Mouse (Mus musculus) forebrain, postnatal 0 days (tissue): Measurements from ENCODE around the gene U2af2. TPM values are rescaled to one million over a fixed set of nuclear protein-coding genes. Genes with fewer than 3 reads are reported as not detected.
A peak's percentile ranks its signal among the peaks of the same experiment; 100 is the strongest.

Experiments
- ATAC-seq: fragments of 200-750 bp; cut with Nextera tagmentation; 2 replicates; pipeline ENCODE4 v1.8.0; 2017; ENCODE audit warnings: mild to moderate bottlenecking, moderate library complexity
- DNase-seq: peaks from one replicate; pipeline ENCODE4 v3.0.0-alpha.2; 2015
- H3K27ac ChIP-seq: fragments of 300-500 bp; sonication (generic); 2 replicates; pipeline ENCODE4 v1.5.1; 2014; ENCODE audit warnings: low read depth, mild to moderate bottlenecking, antibody characterized with exemption, low read length, moderate library complexity, mixed read lengths
- H3K27me3 ChIP-seq: fragments of 300-500 bp; sonication (generic); 2 replicates; pipeline ENCODE4 v1.6.1; 2014; ENCODE audit warnings: mild to moderate bottlenecking, low read length, mixed read lengths; ENCODE audit not compliant: insufficient read depth
- H3K36me3 ChIP-seq: fragments of 300-500 bp; sonication (generic); 2 replicates; pipeline ENCODE4 v1.6.1; 2014; ENCODE audit warnings: mild to moderate bottlenecking, moderate library complexity; ENCODE audit not compliant: insufficient read depth
- H3K4me1 ChIP-seq: fragments of 300-500 bp; sonication (generic); 2 replicates; pipeline ENCODE4 v1.6.1; 2014; ENCODE audit warnings: antibody characterized with exemption; ENCODE audit not compliant: insufficient read depth
- H3K4me2 ChIP-seq: fragments of 300-500 bp; sonication (generic); 2 replicates; pipeline ENCODE4 v1.6.1; 2014; ENCODE audit warnings: low read depth, mild to moderate bottlenecking, moderate library complexity
- H3K4me3 ChIP-seq: fragments of 300-500 bp; sonication (generic); 2 replicates; pipeline ENCODE4 v1.5.1; 2014; ENCODE audit warnings: low read depth, low read length, mixed read lengths
- H3K9ac ChIP-seq: fragments of 300-500 bp; sonication (generic); 2 replicates; pipeline ENCODE4 v1.6.1; 2014; ENCODE audit warnings: mild to moderate bottlenecking
- H3K9me3 ChIP-seq: fragments of 300-500 bp; sonication (generic); 2 replicates; pipeline ENCODE4 v1.6.1; 2016; ENCODE audit warnings: low read length
- CTCF ChIP-seq: sonication (generic); IDR thresholded peaks from 2 replicates; pipeline ENCODE4 v1.5.1; 2016; ENCODE audit warnings: antibody characterized with exemption, control low read depth, low read depth
- WGBS: fragments of 180-500 bp; shearing (Covaris S2); extraction: QIAGEN DNeasy Blood & Tissue Kit; methylation state at CpG from one replicate; pipeline ENCODE4 v1.1.7; 2014; 5-methylcytosine and 5-hydroxymethylcytosine counted together
- polyA plus RNA-seq: library from polyadenylated mRNA; unstranded; fragments of >200 nt; fragmentation: Nextera tagmentation; extraction: Ambion mirVana; gene quantifications from 2 replicates; pipeline ENCODE4 v1.2.1, GENCODE M21; 2015
- total RNA-seq: library from RNA; depleted of rRNA; stranded (reverse); fragments of >200 nt; gene quantifications from 2 replicates; pipeline ENCODE4 v1.2.3, GENCODE M21; 2014

U2af2 gene
- total and polyA plus RNA-seq, 2 experiments from 2014 or later: 92.7 to 184 TPM

GRCm38 (mm10) chr7:5057804-5058203 lies 4.1 kb upstream of the U2af2 start:
- TF ChIP-seq CTCF: peak; percentile 36; the same call in 1 of the 2 replicates
- H3K36me3 ChIP-seq: no peaks in the 10 kb centered on the region
- no peak for DNase-seq
- peak overlapping the region; percentile 95 for H3K9ac ChIP-seq
- peaks cover 8% of the 10 kb centered on the region for H3K27me3 ChIP-seq
- H3K4me1 ChIP-seq: peaks cover 43% of the 10 kb centered on the region
- WGBS: 30% methylated on average over 11 of the region's 11 CpGs
- H3K9me3 ChIP-seq: no peaks in the 10 kb centered on the region
- H3K27ac ChIP-seq: no peak overlapping the region; the same call in 1 of the 2 replicates
- peak overlapping the region; percentile 73 for H3K4me2 ChIP-seq
- no peak for ATAC-seq
- H3K4me3 ChIP-seq: peak overlapping the region; percentile 65

DNA sequence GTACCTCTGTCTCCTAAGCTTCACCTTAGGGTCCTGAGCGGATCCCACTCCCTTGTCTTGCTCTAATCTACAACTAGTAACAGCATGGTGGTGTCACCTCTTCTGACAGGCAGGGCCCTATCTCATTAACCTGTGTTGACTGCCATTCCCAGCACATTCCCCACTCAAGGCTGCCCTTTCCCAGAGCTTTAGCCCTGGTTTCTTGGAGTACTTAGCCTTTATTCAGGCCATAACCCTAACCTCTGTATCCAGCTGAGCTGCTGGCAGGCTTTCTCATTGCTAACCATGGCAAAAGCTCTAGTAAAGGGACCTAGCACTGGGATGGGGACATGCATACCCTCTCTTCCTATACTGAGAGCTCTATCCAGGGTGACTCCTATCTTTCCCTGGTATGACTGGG lies 3.3 kb upstream of the U2af2 start:
- Histone ChIP-seq H3K27ac (no peak overlapping the region), H3K9me3 (no peaks in the 10 kb centered on the region), H3K27me3 (peaks cover 8% of the 10 kb centered on the region), H3K4me3 (no peak overlapping the region), H3K36me3 (no peaks in the 10 kb centered on the region), H3K4me2 (no peak overlapping the region), H3K9ac (no peak overlapping the region), H3K4me1 (peaks cover 39% of the 10 kb centered on the region)
- no peak for TF ChIP-seq CTCF
- no peak for DNase-seq
- ATAC-seq: no peak
- 97% methylated on average over 1 of the region's 1 CpGs for WGBS

DNA sequence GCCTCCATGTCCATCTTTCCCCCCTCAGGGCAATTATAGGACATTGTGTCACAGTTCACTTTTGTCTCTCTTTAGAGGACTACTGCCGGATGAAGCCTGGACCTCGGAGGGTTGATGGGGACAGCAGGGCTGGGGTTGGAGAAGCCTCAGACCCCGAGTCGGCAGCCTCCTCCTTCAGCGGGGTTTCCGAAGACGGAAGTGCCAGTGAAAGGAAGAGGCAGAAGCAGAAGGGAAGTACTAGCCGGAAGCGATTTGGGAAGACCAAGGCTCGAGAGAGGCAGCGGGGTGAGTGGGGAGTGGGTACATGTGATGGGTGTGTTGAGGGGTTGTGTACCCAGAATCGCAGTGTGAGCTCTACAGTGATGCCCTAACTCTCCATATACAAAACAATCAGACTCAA lies 2.5 kb upstream of the U2af2 start:
- DNase-seq (no peak), ATAC-seq (no peak)
- Histone ChIP-seq H3K4me1 (peaks cover 38% of the 10 kb centered on the region), H3K9me3 (no peaks in the 10 kb centered on the region), H3K4me3 (no peak overlapping the region), H3K4me2 (peak overlapping the region; percentile 71), H3K27me3 (peaks cover 7% of the 10 kb centered on the region; the same call in 1 of the 2 replicates), H3K9ac (0 out of 2 replicates have a peak overlapping the region, but pooled peaks have one; percentile 78), H3K27ac (peak overlapping the region; percentile 98), H3K36me3 (no peaks in the 10 kb centered on the region)
- WGBS: 92% methylated on average over 12 of the region's 12 CpGs
- TF ChIP-seq CTCF: no peak

- no peaks in the 10 kb centered on the region for H3K9me3 ChIP-seq
- peak; percentile 76 for TF ChIP-seq CTCF
- peak overlapping the region; percentile 71 for H3K4me2 ChIP-seq
- peaks cover 35% of the 10 kb centered on the region for H3K4me1 ChIP-seq
- DNase-seq (peak; percentile 83), ATAC-seq (no peak)
- WGBS: 2% methylated on average over 27 of the region's 27 CpGs
- H3K27ac ChIP-seq: peak overlapping the region; percentile 98
- peak overlapping the region; percentile 78 for H3K9ac ChIP-seq
- no peaks in the 10 kb centered on the region for H3K27me3 ChIP-seq
- peak overlapping the region; percentile 78 for H3K4me3 ChIP-seq
- H3K36me3 ChIP-seq: no peaks in the 10 kb centered on the region
Observed at GRCm38 (mm10) chr7:5060239-5060731, 1.7 kb upstream of the U2af2 start.

GRCm38 (mm10) chr7:5060944-5061773 lies 784 bp upstream of the U2af2 start:
- peak overlapping the region; percentile 98 for H3K27ac ChIP-seq
- H3K36me3 ChIP-seq: no peaks in the 10 kb centered on the region
- peak; percentile 100 for DNase-seq
- under 1% methylated on average over 60 of the region's 60 CpGs for WGBS
- no peaks in the 10 kb centered on the region for H3K27me3 ChIP-seq
- H3K4me2 ChIP-seq: peak overlapping the region; percentile 71
- H3K4me1 ChIP-seq: peaks cover 30% of the 10 kb centered on the region
- peak; percentile 89 for ATAC-seq
- H3K4me3 ChIP-seq: peak overlapping the region; percentile 78
- no peaks in the 10 kb centered on the region for H3K9me3 ChIP-seq
- peak; percentile 71 for TF ChIP-seq CTCF
- peak overlapping the region; percentile 78 for H3K9ac ChIP-seq

- no peaks in the 10 kb centered on the region for H3K9me3 ChIP-seq
- ATAC-seq (peak; percentile 37), DNase-seq (peak; percentile 90)
- peak overlapping the region; percentile 98 for H3K27ac ChIP-seq
- under 1% methylated on average over 47 of the region's 51 CpGs for WGBS
- no peaks in the 10 kb centered on the region for H3K27me3 ChIP-seq
- peak overlapping the region; percentile 78 for H3K9ac ChIP-seq
- no peak for TF ChIP-seq CTCF
- peaks cover 26% of the 10 kb centered on the region for H3K4me1 ChIP-seq
- peak overlapping the region; percentile 78 for H3K4me3 ChIP-seq
- H3K4me2 ChIP-seq: peak overlapping the region; percentile 71
- peaks cover 8% of the 10 kb centered on the region; the same call in 1 of the 2 replicates for H3K36me3 ChIP-seq
Observed at GRCm38 (mm10) chr7:5062360-5063001, 538 bp downstream of the U2af2 start.

GRCm38 (mm10) chr7:5064886-5065285 lies 2.9 kb downstream of the U2af2 start:
- H3K4me3 ChIP-seq: no peak overlapping the region
- 95% methylated on average over 6 of the region's 6 CpGs for WGBS
- H3K9ac ChIP-seq: no peak overlapping the region
- H3K9me3 ChIP-seq: no peaks in the 10 kb centered on the region
- H3K36me3 ChIP-seq: peaks cover 33% of the 10 kb centered on the region
- ATAC-seq: no peak
- TF ChIP-seq CTCF: no peak
- H3K27me3 ChIP-seq: no peaks in the 10 kb centered on the region
- no peak overlapping the region for H3K27ac ChIP-seq
- H3K4me1 ChIP-seq: peaks cover 18% of the 10 kb centered on the region
- no peak for DNase-seq
- H3K4me2 ChIP-seq: no peak overlapping the region
